In the genomic region with DNA sequence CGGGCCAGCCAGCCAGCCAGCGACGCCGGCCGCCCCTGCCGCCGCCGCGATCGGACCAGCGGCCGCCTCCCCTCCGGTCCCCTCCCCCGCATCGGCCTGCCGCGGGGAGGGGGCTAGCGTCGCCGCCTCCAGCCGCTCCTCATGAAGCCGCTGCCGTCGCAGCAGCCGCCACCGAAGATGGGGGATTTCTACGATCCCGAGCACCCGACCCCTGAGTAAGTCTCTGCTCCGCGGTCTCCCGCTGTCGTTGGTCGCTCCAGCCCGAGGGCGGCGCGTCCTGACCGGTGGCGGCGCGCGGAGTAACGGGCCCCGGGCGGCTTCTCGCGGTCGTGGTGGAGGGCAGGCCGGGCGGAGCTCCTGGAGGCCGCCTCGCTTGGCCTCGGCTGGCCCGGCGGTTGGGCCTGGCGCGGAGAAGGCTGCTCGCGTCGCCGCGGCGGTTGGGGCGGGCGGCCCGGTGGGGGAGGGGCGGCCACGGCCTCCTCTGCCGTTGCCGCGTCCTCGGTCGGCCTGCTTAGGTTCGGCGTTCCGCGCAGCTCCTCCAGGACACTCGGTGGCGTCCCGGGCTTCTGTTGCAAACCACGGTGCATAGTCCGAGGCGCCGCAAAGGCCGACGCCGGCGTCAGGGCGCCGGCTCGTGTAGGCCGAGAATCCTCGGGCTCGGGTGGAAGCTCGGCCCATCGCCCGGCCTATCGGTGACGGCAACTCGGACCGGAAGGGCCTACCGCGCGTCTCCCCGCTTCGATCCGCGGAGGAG, we compare ENCODE assay signal across 8 mouse cellular contexts. TPM values are rescaled to one million over a fixed set of nuclear protein-coding genes. Genes with fewer than 3 reads are reported as not detected.
DNase-seq lines count a peak whose midpoint lies in the region; ATAC-seq lines count a peak whose summit lies in the region.

A gene (plus strand): TSS at position 60 of the 754 bp plus-strand sequence.

- H3K36me3 ChIP-seq in hindbrain, embryonic 13.5 days: no peaks in the 10 kb centered on the region

- peaks cover 38% of the 10 kb centered on the region for H3K4me1 ChIP-seq in hindbrain, embryonic 13.5 days (replicated peaks)

- DNase-seq in WW6 (ENCODE audit: low read depth, low spot score): peak; percentile 13
- DNase-seq in cerebellum, postnatal 10 days: peak; percentile 82 to 86
- DNase-seq in frontal cortex, postnatal 25 days (ENCODE audit: low spot score in 2 of 2): peak; percentile 51 to 52
- DNase-seq in layer of hippocampus, postnatal 25 days (ENCODE audit: extremely low spot score in 1 of 2, low spot score in 1 of 2): peak; percentile 57 to 76
- peak; percentile 72 for DNase-seq in lung, postnatal 14 days
- peak; percentile 54 for DNase-seq in right cerebral cortex, adult 18-20 months
- DNase-seq in urinary bladder, postnatal 10 days (ENCODE audit: low spot score): peak; percentile 20

- H3K4me3 ChIP-seq in hindbrain, embryonic 13.5 days: peak within 1 kb of the TSS; percentile 98

- H3K9ac ChIP-seq in hindbrain, embryonic 13.5 days: peak within 1 kb of the TSS; percentile 100

- 0% methylated on average over 80 of the region's 109 CpGs for WGBS in hindbrain, embryonic 13.5 days

- H3K9me3 ChIP-seq in hindbrain, embryonic 13.5 days: no peaks in the 10 kb centered on the region

- ATAC-seq in hindbrain, embryonic 13.5 days (ENCODE audit: low FRiP score): peak; percentile 77

- H3K27ac ChIP-seq in hindbrain, embryonic 13.5 days: peak within 1 kb of the TSS; percentile 100

- H3K4me2 ChIP-seq in hindbrain, embryonic 13.5 days: peak within 1 kb of the TSS; percentile 81

- no peaks in the 10 kb centered on the region for H3K27me3 ChIP-seq in hindbrain, embryonic 13.5 days

RNA-seq across cellular contexts. Expression of the gene that starts here (rescaled TPM):
- 37.9 and 40.3 TPM in 2 replicates for polyA plus RNA-seq in hindbrain, embryonic 13.5 days (2015; fragmentation: Nextera tagmentation; extraction: Ambion mirVana)
- total RNA-seq in layer of hippocampus, postnatal 25 days (2021): 10 to 100 TPM; 51.8 to 69.5 TPM

Comparison
In these comparisons a context has a peak if more than half of its experiments do, and no peak if none do; other contexts are left out.
1. Peak in every context shown above with its lines: DNase-seq, ATAC-seq, H3K4me3 ChIP-seq and H3K27ac ChIP-seq.
2. DNase-seq: peak in every context shown above with its lines; median percentile 84 in cerebellum, postnatal 10 days; 72 in lung, postnatal 14 days; 66 in layer of hippocampus, postnatal 25 days; 54 in right cerebral cortex, adult 18-20 months; 52 in frontal cortex, postnatal 25 days; 20 in urinary bladder, postnatal 10 days; 13 in WW6.